Mouse (Mus musculus) heart, embryonic 13.5 days (tissue): ENCODE measurements around the gene Ap2m1. TPM values are rescaled to one million over a fixed set of nuclear protein-coding genes. Genes with fewer than 3 reads are reported as not detected.

Source experiments
- ATAC-seq: fragments of 200-750 bp; cut with Nextera tagmentation; 2 replicates; pipeline ENCODE4 v1.8.0; 2017; ENCODE audit warnings: moderate TSS enrichment; ENCODE audit not compliant: insufficient number of reproducible peaks, low FRiP score, low TSS enrichment; ENCODE audit errors: extremely low read depth
- H3K27ac ChIP-seq: fragments of 300-500 bp; sonication (generic); replicated peaks from 2 replicates; pipeline ENCODE4 v1.5.1; 2015; ENCODE audit warnings: moderate library complexity, mild to moderate bottlenecking, inconsistent platforms
- H3K27me3 ChIP-seq: fragments of 300-500 bp; sonication (generic); replicated peaks from 2 replicates; pipeline ENCODE4 v1.6.1; 2015; ENCODE audit warnings: mild to moderate bottlenecking, inconsistent platforms
- H3K36me3 ChIP-seq: fragments of 300-500 bp; sonication (generic); 2 replicates; pipeline ENCODE4 v1.6.1; 2015; ENCODE audit warnings: mild to moderate bottlenecking, inconsistent platforms
- H3K4me1 ChIP-seq: fragments of 300-500 bp; sonication (generic); 2 replicates; pipeline ENCODE4 v1.6.1; 2015; ENCODE audit warnings: inconsistent platforms
- H3K4me2 ChIP-seq: fragments of 300-500 bp; sonication (generic); 2 replicates; pipeline ENCODE4 v1.6.1; 2015; ENCODE audit warnings: inconsistent platforms, mild to moderate bottlenecking, moderate library complexity
- H3K4me3 ChIP-seq: fragments of 300-500 bp; sonication (generic); 2 replicates; pipeline ENCODE4 v1.5.1; 2015; ENCODE audit warnings: moderate library complexity, mild to moderate bottlenecking, inconsistent platforms
- H3K9ac ChIP-seq: fragments of 300-500 bp; sonication (generic); 2 replicates; pipeline ENCODE4 v1.6.1; 2015; ENCODE audit warnings: inconsistent platforms, mild to moderate bottlenecking, moderate library complexity
- H3K9me3 ChIP-seq: fragments of 300-500 bp; sonication (generic); 2 replicates; pipeline ENCODE4 v1.6.1; 2016; ENCODE audit warnings: inconsistent platforms
- WGBS: fragments of 180-500 bp; shearing (Covaris S2); methylation state at CpG from one replicate; pipeline ENCODE4 v1.1.7; 2015; ENCODE audit warnings: mixed read lengths; 5-methylcytosine and 5-hydroxymethylcytosine counted together
- polyA plus RNA-seq: library from polyadenylated mRNA; unstranded; fragments of >200 nt; fragmentation: Nextera tagmentation; extraction: Ambion mirVana; gene quantifications from 2 replicates; pipeline ENCODE4 v1.2.1, GENCODE M21; 2015

The Ap2m1 gene
- polyA plus RNA-seq, 1 experiment from 2014 or later = 434 TPM

DNA sequence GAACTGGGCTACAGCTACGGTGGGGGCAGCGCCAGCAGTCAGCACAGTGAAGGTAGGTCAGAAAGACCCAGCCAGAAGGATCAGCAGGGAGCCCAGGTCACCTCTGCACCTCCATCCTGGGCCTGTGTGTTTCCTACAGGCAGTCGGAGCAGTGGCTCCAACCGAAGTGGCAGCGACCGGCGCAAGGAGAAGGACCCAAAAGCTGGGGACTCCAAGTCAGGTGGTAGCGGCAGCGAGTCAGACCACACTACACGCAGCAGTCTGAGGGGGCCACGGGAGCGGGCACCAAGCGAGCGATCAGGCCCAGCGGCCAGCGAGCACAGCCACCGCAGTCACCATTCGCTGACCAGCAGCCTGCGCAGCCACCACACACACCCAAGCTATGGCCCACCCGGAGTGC is 4.3 kb upstream of the Ap2m1 start:
- 93% methylated on average over 20 of the region's 20 CpGs for WGBS
- H3K9ac ChIP-seq = no peak overlapping the region
- H3K27ac ChIP-seq = no peak overlapping the region
- H3K4me2 ChIP-seq = no peak overlapping the region
- no peaks in the 10 kb centered on the region for H3K9me3 ChIP-seq
- peaks cover 77% of the 10 kb centered on the region for H3K36me3 ChIP-seq
- no peaks in the 10 kb centered on the region for H3K27me3 ChIP-seq
- H3K4me3 ChIP-seq = no peak overlapping the region
- ATAC-seq = no peak
- H3K4me1 ChIP-seq = peaks cover under 1% of the 10 kb centered on the region

DNA sequence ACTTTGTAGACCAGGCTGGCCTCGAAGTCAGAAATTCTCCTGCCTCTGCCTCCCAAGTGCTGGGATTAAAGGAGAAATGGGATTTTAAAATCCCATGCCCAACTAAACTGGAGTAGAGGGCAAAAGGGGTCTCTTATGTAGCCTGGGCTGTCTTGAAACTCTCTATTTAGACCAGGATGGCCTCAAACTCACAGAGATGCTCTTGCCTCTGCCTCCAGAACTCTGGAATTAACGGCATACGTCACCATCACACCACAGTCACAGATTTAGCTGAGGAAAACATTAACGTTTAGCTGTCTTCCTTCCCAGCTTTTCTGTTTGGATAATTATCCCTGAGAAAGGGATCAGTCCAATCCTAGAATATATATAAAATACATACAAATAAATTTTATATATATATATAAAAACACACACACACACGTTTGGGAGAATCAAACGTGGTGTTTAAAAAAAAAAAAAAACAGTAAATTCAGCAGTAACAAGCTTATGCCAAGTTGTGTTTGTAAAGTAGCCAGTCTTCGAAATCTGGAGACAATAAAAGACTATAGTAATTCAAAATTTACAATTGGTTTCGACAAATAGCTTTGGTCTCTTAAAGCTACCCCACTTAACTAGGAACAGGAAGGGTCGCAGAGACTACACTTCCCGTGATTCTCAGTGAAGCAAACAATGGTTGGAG is 522 bp upstream of the Ap2m1 start:
- Histone ChIP-seq H3K9ac (no peak overlapping the region), H3K9me3 (no peaks in the 10 kb centered on the region), H3K4me2 (peak overlapping the region; percentile 91; the same call in 1 of the 2 replicates), H3K27me3 (no peaks in the 10 kb centered on the region), H3K4me3 (peak overlapping the region; percentile 95), H3K4me1 (peaks cover 31% of the 10 kb centered on the region), H3K27ac (no peak overlapping the region), H3K36me3 (peaks cover 61% of the 10 kb centered on the region)
- ATAC-seq = no peak
- WGBS = 49% methylated on average over 10 of the region's 10 CpGs

DNA sequence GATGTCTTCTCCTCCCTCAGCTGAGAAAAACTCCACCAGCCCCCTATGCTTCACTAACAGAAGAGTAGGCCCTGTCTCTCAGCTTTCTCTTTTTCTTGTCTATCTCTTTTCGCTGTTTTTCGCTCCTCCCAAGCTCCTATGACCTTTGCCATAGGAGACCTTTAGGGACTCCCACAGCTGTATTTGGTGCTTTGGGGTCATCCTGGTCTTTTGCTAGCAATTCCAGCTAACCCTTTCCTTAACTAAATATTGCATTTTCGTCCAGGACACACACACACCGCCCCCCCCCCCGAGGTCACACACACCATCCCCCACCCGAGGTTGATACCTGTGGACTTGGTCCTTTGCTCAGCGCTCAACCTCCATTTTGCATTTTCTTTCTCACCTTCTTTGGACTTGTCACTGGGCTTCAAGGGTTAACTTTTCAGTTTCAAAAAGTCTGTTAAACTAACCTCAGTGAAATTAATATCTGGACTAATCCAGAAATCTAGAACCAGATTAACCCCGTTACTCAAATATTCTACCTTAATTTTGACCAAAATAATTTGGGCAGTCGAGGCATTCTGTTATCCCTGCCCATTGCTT is 895 bp downstream of the Ap2m1 start:
- H3K9ac ChIP-seq = peak overlapping the region; percentile 97
- ATAC-seq = no peak
- WGBS = 28% methylated on average over 9 of the region's 9 CpGs
- H3K4me2 ChIP-seq = peak overlapping the region; percentile 91
- H3K27me3 ChIP-seq = no peaks in the 10 kb centered on the region
- H3K36me3 ChIP-seq = peaks cover 61% of the 10 kb centered on the region
- peak overlapping the region; percentile 88 for H3K27ac ChIP-seq
- H3K4me1 ChIP-seq = peaks cover 37% of the 10 kb centered on the region
- no peaks in the 10 kb centered on the region for H3K9me3 ChIP-seq
- peak overlapping the region; percentile 95 for H3K4me3 ChIP-seq

- Histone ChIP-seq H3K9ac (peak overlapping the region; percentile 97), H3K4me1 (peaks cover 37% of the 10 kb centered on the region), H3K4me3 (peak overlapping the region; percentile 95), H3K9me3 (no peaks in the 10 kb centered on the region), H3K4me2 (peak overlapping the region; percentile 91), H3K27ac (peak overlapping the region; percentile 43), H3K27me3 (no peaks in the 10 kb centered on the region), H3K36me3 (peaks cover 61% of the 10 kb centered on the region)
- ATAC-seq = no peak
- WGBS = 24% methylated on average over 5 of the region's 5 CpGs
Measured at GRCm38 (mm10) chr16:20537071-20537471, 1.8 kb downstream of the Ap2m1 start.

DNA sequence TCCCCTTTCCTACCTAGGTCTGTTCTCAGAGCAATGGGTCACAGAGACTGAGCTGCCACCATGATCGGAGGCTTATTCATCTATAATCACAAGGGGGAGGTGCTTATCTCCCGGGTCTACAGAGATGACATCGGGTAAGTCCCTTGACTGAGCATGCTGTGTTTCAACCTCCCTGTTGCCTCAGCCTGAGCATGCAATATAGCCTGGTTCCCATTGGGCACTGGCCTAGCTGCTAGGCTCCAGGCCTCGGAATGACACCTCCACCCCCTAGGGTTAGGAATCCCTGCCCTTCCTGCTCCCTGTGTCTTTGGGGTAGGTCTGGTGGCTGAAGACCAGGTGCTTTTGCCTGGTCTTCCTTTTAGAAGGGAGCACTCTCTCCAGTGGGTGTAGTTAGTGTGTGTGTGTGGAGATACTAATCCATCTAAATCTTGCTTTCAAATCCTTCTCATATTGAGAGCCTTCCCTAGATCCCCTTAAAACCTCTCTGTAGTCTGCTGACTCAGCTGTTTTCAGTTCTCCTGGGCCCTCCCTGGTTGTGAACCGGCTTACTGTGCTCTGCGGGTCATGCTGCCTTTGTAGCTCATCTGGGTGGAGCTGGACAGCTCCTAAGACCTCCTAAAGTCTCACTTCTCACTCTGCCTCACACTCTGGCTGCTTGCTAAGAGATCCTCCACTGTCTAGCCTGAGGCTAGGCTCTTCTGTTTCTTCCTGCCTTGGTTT is 2.5 kb downstream of the Ap2m1 start:
- H3K4me2 ChIP-seq = peak overlapping the region; percentile 91
- H3K27me3 ChIP-seq = no peaks in the 10 kb centered on the region
- 28% methylated on average over 6 of the region's 6 CpGs for WGBS
- peaks cover 37% of the 10 kb centered on the region for H3K4me1 ChIP-seq
- no peak for ATAC-seq
- no peaks in the 10 kb centered on the region for H3K9me3 ChIP-seq
- peak overlapping the region; percentile 95 for H3K4me3 ChIP-seq
- peak overlapping the region; percentile 97 for H3K9ac ChIP-seq
- peak overlapping the region; percentile 43 for H3K27ac ChIP-seq
- H3K36me3 ChIP-seq = peaks cover 62% of the 10 kb centered on the region

GRCm38 (mm10) chr16:20539649-20540048 is 4.4 kb downstream of the Ap2m1 start:
- no peak overlapping the region for H3K9ac ChIP-seq
- H3K9me3 ChIP-seq = no peaks in the 10 kb centered on the region
- ATAC-seq = no peak
- no peak overlapping the region for H3K4me2 ChIP-seq
- no peak overlapping the region for H3K4me3 ChIP-seq
- peaks cover 67% of the 10 kb centered on the region for H3K36me3 ChIP-seq
- peaks cover 37% of the 10 kb centered on the region for H3K4me1 ChIP-seq
- H3K27ac ChIP-seq = no peak overlapping the region
- H3K27me3 ChIP-seq = no peaks in the 10 kb centered on the region
- WGBS = 68% methylated on average over 3 of the region's 3 CpGs

- Histone ChIP-seq H3K27me3 (no peaks in the 10 kb centered on the region), H3K4me2 (no peak overlapping the region), H3K27ac (no peak overlapping the region), H3K4me3 (no peak overlapping the region), H3K4me1 (peaks cover 37% of the 10 kb centered on the region), H3K9ac (peak overlapping the region; percentile 37; the same call in 1 of the 2 replicates), H3K9me3 (no peaks in the 10 kb centered on the region), H3K36me3 (peaks cover 75% of the 10 kb centered on the region)
- 74% methylated on average over 4 of the region's 4 CpGs for WGBS
- ATAC-seq = no peak
Measured at GRCm38 (mm10) chr16:20540438-20540837, 5.2 kb downstream of the Ap2m1 start.

DNA sequence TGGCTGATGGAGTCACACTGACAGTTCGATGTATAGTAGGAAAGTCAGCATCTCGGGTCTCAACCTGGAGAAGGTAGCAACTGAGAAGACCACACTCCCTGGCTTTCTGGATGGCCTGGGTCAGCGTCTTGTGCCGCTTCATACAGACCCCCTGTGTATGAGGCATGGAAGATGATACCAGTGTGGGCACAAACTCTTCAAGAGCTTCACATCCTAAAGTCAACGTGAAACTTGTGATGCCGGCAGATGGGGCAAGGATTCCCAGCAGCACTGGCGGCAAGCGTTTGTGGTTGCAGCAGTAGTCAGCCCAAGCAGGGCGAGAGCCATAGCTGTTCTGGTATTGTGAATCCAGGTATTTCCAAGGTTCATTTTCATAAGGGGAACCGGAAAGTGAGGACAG is 10.4 kb downstream of the Ap2m1 start:
- peaks cover 22% of the 10 kb centered on the region for H3K4me1 ChIP-seq
- no peaks in the 10 kb centered on the region for H3K9me3 ChIP-seq
- H3K4me3 ChIP-seq = no peak overlapping the region
- ATAC-seq = no peak
- WGBS = 89% methylated on average over 10 of the region's 10 CpGs
- no peak overlapping the region for H3K9ac ChIP-seq
- H3K4me2 ChIP-seq = no peak overlapping the region
- H3K27me3 ChIP-seq = no peaks in the 10 kb centered on the region
- no peak overlapping the region for H3K27ac ChIP-seq
- peaks cover 62% of the 10 kb centered on the region for H3K36me3 ChIP-seq

- peaks cover 61% of the 10 kb centered on the region for H3K36me3 ChIP-seq
- 45% methylated on average over 5 of the region's 5 CpGs for WGBS
- peak overlapping the region; percentile 92 for H3K4me3 ChIP-seq
- peaks cover 22% of the 10 kb centered on the region for H3K4me1 ChIP-seq
- H3K27me3 ChIP-seq = no peaks in the 10 kb centered on the region
- no peaks in the 10 kb centered on the region for H3K9me3 ChIP-seq
- ATAC-seq = no peak
- H3K9ac ChIP-seq = peak overlapping the region; percentile 89
- H3K27ac ChIP-seq = peak overlapping the region; percentile 81
- H3K4me2 ChIP-seq = peak overlapping the region; percentile 85
Measured at GRCm38 (mm10) chr16:20547423-20547822, 12.1 kb downstream of the Ap2m1 start.

DNA sequence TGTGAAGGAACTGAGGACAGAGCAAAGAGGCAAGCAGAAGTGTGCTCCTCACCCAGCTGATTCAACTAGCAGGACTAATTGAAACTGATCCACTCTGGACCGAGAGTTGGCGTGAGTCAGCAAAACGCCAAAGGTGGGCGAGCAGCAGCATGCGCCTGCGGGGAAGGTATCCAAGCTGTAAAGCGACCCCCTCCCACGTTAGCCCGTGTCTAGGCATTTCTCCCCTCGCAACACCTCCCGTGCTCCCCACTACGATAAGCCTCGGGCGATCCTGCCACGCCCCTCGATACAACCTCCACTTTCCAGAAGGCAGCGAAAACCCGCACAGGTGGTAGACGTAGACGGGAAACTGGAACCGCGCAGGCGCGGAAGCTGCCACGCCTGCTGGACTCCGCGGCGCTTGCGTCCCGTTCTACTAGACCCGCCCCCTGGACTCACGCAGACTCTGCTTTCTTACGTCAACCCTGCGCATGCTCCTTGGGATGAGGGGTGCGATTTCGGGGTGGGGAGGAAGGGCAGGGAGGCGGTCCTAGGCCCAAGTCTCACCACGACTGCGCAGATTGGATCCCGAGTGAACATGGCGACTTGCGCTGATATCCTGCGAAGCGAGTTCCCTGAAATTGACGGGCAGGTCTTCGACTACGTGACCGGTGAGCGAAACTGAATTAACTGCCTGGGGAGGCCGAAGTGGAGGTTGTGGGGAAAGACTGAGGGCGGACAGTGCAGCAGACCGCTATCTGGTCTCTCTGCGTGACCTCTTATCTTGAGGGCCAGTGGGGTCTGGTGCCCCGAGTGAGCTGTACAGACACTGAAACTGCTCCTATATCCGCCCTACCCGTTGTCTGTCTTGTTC is 13.0 kb downstream of the Ap2m1 start, which contains the start of gene Abcf3:
Gene Abcf3, plus strand, starts transcription at position 482 of the 853 bp plus-strand sequence.
- WGBS = under 1% methylated on average over 56 of the region's 56 CpGs
- Histone ChIP-seq H3K4me3 (peak within 1 kb of the TSS; percentile 92), H3K4me1 (peaks cover 22% of the 10 kb centered on the region), H3K9me3 (no peaks in the 10 kb centered on the region), H3K27ac (peak within 1 kb of the TSS; percentile 81), H3K27me3 (no peaks in the 10 kb centered on the region), H3K36me3 (peaks cover 62% of the 10 kb centered on the region), H3K9ac (peak within 1 kb of the TSS; percentile 94), H3K4me2 (peak within 1 kb of the TSS; percentile 85)
- peak; percentile 97 for ATAC-seq

GRCm38 (mm10) chr16:20549161-20549560 is 13.9 kb downstream of the Ap2m1 start:
- peaks cover 22% of the 10 kb centered on the region for H3K4me1 ChIP-seq
- H3K4me3 ChIP-seq = peak overlapping the region; percentile 92
- no peaks in the 10 kb centered on the region for H3K27me3 ChIP-seq
- ATAC-seq = no peak
- peak overlapping the region; percentile 94 for H3K9ac ChIP-seq
- peak overlapping the region; percentile 85 for H3K4me2 ChIP-seq
- no peak overlapping the region for H3K27ac ChIP-seq
- WGBS = 49% methylated on average over 9 of the region's 9 CpGs
- H3K9me3 ChIP-seq = no peaks in the 10 kb centered on the region
- H3K36me3 ChIP-seq = peaks cover 63% of the 10 kb centered on the region
